Mouse (Mus musculus) layer of hippocampus, postnatal 10 days (tissue): ENCODE results near the gene Tbc1d17. TPM values are rescaled to one million over a fixed set of nuclear protein-coding genes. Genes with fewer than 3 reads are reported as not detected.

ENCODE experiments used
- DNase-seq, 2 experiments: peaks; one replicate each; pipeline ENCODE4 v3.0.0; 2021; ENCODE audit warnings: low spot score in 2 of 2
- total RNA-seq, 2 experiments: library from RNA; stranded (reverse); gene quantifications; 2 replicates each; pipeline ENCODE4 v1.2.3; 2021

The Tbc1d17 gene
- total RNA-seq, 2 experiments from 2014 or later, result 41.2 to 53.3 TPM

DNA sequence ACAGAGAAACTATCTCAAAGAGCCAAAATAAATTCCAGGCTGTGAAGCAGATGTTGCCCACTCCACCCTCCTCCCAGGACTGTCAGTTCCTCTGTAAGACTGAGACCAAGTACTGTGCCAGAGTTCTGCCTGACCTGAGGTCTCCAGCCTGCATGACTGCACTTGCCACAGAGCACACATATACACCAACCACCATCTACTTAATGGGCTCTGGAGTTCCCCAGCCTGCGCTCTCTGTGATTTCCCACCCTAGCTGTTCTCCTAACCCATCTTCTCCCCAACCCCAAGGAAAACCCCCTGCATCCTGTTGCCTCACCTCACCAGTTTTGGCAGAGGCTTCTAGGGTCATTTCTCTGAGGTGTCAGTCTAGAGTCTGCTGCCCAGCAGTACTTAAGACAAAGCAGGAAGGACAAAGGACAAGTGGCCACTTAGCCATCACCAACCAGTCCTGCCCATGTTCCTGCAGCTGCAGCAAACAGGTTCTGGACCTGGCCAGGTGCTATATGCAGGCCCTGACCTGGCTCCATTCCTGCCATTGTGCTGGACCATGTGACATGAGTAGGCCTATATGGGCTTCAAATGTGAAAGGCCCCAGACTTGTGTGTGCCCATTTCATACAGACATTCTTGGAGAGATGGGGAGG is 13.4 kb downstream of the Tbc1d17 start:
- no peak for DNase-seq

DNA sequence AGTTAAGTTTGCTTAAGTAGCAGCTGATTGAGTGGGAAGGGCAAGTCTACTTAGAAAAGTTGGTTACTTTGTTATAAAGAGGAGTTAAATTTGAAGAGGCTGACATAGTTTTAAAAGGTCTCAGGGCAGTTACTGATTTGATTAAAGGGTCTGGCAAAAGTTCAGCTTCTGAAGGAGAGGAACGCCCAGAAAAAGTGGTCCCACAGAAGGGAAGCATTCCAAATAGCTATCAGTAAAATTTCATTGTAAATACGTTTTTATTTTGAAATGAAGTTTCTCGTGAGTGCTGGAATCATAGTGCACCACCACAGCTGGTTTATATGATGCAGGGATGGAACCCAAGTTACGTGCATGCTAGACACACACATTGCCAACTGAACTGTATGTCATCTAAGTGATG is 16.1 kb downstream of the Tbc1d17 start:
- no peak for DNase-seq

- DNase-seq, result no peak
Measured at GRCm38 (mm10) chr7:44828706-44829105, 20.2 kb downstream of the Tbc1d17 start.

DNA sequence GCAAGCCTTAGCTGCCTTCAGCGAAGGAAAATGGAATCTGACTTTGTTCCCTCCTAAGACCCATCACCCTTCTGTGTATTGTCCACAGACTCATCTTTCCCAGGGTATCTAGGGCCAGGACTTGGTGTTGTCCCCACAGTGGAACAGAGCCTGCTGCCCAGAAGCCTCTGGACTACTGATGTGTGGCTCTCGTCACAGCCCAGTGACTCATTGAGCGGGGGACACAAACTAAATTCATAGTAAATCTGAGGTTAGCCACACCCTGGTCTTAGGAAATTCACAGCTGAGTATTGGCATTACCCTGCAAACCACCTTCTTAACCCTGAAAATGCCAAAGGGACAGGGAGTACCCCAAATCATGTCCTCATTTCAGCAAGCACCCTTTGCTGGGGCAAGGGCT is 22.1 kb downstream of the Tbc1d17 start:
- DNase-seq, result no peak

- peak; percentile 84 to 86 for DNase-seq
Measured at GRCm38 (mm10) chr7:44824872-44825271, 24.0 kb downstream of the Tbc1d17 start.

- DNase-seq, result peak in 1 of 2 experiments; percentile 11
Measured at GRCm38 (mm10) chr7:44823409-44823808, 25.5 kb downstream of the Tbc1d17 start.

GRCm38 (mm10) chr7:44821666-44822448 is 27.0 kb downstream of the Tbc1d17 start:
- DNase-seq, result peak; percentile 2 to 7

DNA sequence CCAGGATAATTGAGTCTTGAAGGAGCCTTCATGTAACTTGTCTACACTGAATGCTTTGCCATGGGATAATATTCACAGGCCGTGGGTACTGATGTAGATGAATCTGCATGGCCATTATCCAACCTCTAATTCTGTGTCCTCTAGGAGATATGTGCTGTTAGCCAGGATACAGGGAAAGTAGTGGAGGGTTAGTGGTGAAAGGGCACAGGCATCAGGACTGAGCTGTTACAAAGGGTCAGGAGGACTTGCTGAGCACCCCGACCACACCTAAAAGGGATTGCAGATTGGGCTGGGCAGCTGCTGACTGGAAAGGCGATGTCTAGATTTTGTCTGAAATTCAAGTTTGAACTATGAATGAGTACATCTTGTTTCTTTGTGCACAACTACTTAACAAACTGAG is 28.4 kb downstream of the Tbc1d17 start:
- peak; percentile 0 to 4 for DNase-seq

DNA sequence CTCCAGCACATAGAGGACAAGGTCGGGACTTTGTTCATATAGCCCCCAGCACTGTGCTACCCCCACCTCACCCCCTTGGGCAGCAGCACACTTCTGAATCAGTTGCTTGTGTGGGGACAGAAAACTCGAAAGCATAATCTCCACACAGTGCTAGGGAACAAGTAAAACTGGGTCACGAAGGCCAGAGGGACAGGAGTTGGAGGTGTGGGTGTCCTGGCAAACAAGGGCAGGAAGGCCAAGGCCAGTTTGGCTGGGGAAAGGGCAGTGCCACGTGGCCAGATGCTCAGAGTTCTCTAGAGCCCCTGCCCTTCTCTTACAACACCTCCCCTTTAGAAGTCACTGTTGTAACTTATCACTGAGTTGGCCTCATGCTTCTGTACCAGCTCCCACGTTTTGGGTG is 29.0 kb downstream of the Tbc1d17 start:
- DNase-seq, result peak in 1 of 2 experiments; percentile 9

GRCm38 (mm10) chr7:44819391-44819790 is 29.5 kb downstream of the Tbc1d17 start:
- peak in 1 of 2 experiments; percentile 8 for DNase-seq

GRCm38 (mm10) chr7:44818751-44819235 is 30.1 kb downstream of the Tbc1d17 start:
- peak; percentile 65 to 70 for DNase-seq

GRCm38 (mm10) chr7:44818164-44818563 is 30.7 kb downstream of the Tbc1d17 start:
- DNase-seq, result peak; percentile 15 to 25

GRCm38 (mm10) chr7:44817441-44817840 is 31.4 kb downstream of the Tbc1d17 start:
- peak in 1 of 2 experiments; percentile 10 for DNase-seq

DNA sequence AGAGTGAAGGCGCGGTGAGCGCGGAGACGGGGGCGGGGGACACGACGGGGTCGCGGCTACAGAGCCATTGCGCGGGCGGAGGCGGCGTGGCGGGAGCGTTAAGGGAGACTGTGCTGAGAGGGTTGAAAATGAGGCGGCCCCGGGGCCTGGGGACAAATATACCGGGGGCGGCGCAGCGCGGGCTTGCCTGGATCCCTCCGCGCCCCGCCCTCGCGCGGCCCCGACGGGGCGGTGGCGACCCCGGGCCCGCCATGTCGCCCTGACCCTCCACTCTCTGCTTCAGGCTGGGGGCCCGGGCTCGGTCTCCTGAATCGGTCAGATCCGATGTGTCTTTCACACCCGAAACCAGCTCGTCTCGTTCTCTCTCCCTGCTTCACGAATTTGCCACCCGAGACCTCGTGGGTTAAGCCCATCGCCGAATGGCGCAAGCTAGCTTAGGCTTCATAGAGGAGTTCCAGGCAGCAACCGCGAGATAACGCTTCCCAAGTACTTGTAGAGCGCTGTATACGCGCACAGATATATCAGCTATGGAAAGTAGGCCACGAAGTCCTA is 32.3 kb downstream of the Tbc1d17 start, which contains the start of gene Atf5:
Atf5 (minus strand) TSS at position 189 of the 552 bp plus-strand sequence.
- DNase-seq, result peak in 1 of 2 experiments; percentile 66

DNA sequence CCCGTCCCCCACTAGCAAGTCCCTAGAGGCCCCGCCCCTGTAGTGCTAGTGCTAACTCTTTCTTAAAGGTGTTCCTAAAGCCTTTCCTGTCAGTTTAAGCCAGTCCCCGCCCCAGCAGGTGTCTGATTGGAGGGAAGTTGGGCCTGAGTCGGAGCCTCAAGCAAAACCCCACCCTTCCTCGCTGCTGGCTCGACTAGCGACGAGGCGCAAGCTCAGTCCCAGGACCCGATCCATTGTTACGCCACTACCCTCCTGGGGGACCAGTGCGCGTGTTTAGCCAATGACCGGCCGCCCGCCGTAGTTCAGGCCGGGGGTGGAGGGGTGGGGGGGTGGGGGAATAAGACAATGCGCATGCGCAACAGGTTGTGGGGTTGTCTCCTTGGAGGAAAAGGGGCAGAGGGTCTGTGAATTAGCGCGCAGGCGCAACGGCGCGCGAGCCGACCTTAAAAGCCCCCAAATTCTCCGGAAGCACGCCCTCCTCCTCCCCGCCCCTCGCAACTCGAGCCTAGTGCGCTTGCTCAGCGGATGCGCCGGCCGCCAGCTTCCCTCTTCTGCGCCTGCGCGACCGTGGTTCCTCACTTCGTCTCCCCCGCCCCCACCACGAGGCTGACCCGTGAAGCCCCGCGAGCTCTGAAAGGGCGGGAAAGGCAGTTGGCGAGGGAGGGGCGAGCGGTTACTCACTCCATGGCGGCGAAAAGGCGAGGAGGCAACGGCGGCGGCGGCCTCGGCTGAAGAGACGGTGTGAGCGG is 33.0 kb downstream of the Tbc1d17 start, which contains the start of the genes Nup62 and Il4i1:
Nup62 (plus strand) TSS at position 368 of the 749 bp plus-strand sequence.
Il4i1 (plus strand) TSS at position 667 of the 749 bp plus-strand sequence.
- DNase-seq, result peak; percentile 100

GRCm38 (mm10) chr7:44814952-44815553 is 33.8 kb downstream of the Tbc1d17 start:
- DNase-seq, result peak in 1 of 2 experiments; percentile 19

GRCm38 (mm10) chr7:44814423-44814822 is 34.5 kb downstream of the Tbc1d17 start:
- DNase-seq, result peak in 1 of 2 experiments; percentile 10

DNA sequence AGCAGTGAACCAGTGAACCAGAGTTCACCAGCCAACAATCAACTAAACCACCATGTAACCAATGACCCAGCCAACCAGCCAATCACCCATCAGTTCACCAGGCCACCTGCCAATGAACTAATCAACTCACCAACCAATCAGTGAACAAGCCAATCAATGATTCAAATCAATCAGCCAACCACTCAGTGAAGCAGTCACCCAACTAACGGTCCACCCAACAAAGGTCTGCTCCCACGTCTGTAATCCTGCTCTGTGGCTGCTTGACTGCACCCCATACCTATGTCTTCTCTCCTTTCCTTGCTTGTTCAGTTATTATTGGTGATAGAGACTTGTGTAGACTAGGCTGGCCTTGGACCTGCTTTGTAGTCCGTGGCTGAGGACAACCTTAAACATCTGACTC is 34.9 kb downstream of the Tbc1d17 start:
- peak in 1 of 2 experiments; percentile 5 for DNase-seq

- peak in 1 of 2 experiments; percentile 10 for DNase-seq
Measured at GRCm38 (mm10) chr7:44812651-44813325, 36.1 kb downstream of the Tbc1d17 start.
